Mouse (Mus musculus) CD4-positive, CD25-positive, alpha-beta regulatory T cell, adult 4 months (primary cell): ENCODE results near the gene Zmynd8. TPM values are rescaled to one million over a fixed set of nuclear protein-coding genes. Genes with fewer than 3 reads are reported as not detected.

Source experiments
- ATAC-seq: one replicate; pipeline ENCODE4 v1.8.0; 2017
- polyA plus RNA-seq, 2 experiments: library from polyadenylated mRNA; unstranded; fragments of 100-300 nt; shearing (Covaris generic); gene quantifications; one replicate each; pipeline ENCODE4 v1.2.1; 2017

Gene Zmynd8
- 10 to 100 TPM; 66.6 to 75.4 TPM for polyA plus RNA-seq

- ATAC-seq = no peak
These were observed at the start of gene Zmynd8 for GRCm38 (mm10) chr2:165898202-165899194. Zmynd8 (minus strand) TSS chr2:165899016.

- ATAC-seq = no peak
These were observed 49.2 kb upstream of the Zmynd8 start for GRCm38 (mm10) chr2:165948007-165948406.

- no peak for ATAC-seq
These were observed 47.3 kb upstream of the Zmynd8 start for GRCm38 (mm10) chr2:165946046-165946564.

GRCm38 (mm10) chr2:165944576-165945351, 45.9 kb upstream of the Zmynd8 start:
- ATAC-seq = no peak

GRCm38 (mm10) chr2:165943113-165943512, 44.3 kb upstream of the Zmynd8 start:
- no peak for ATAC-seq

GRCm38 (mm10) chr2:165936106-165936505, 37.3 kb upstream of the Zmynd8 start:
- no peak for ATAC-seq

GRCm38 (mm10) chr2:165927705-165928104, 28.9 kb upstream of the Zmynd8 start:
- ATAC-seq = no peak

DNA sequence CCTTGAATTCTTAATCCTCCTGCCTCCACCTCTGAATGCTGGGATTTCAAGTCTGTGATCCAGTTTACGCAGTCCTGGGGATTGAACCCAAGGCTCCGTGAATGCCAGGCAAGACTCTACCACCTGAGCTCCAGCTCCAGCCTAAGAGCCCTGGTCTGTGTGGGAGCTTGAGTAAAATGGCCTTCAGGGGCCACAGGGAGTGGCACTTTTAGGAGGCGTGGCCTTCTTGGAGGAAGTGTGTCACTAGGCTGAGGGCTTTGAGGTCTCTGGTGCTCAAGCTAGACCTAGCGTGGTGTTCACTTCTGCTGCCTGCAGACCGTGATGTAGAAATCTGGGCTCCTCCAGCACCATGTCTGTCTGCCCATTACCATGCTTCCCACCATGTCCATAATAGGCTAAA, 27.4 kb upstream of the Zmynd8 start:
- ATAC-seq = no peak

GRCm38 (mm10) chr2:165925144-165925543, 26.3 kb upstream of the Zmynd8 start:
- ATAC-seq = no peak

- peak; percentile 20 for ATAC-seq
These were observed 25.9 kb upstream of the Zmynd8 start for GRCm38 (mm10) chr2:165924695-165925094.

- peak; percentile 28 for ATAC-seq
These were observed 24.9 kb upstream of the Zmynd8 start for GRCm38 (mm10) chr2:165923715-165924114.

- ATAC-seq = no peak
These were observed 24.2 kb upstream of the Zmynd8 start for GRCm38 (mm10) chr2:165922994-165923393.

- ATAC-seq = peak; percentile 77
These were observed 23.4 kb upstream of the Zmynd8 start for GRCm38 (mm10) chr2:165922047-165922728.

GRCm38 (mm10) chr2:165914298-165914697, 15.5 kb upstream of the Zmynd8 start:
- peak; percentile 70 for ATAC-seq

DNA sequence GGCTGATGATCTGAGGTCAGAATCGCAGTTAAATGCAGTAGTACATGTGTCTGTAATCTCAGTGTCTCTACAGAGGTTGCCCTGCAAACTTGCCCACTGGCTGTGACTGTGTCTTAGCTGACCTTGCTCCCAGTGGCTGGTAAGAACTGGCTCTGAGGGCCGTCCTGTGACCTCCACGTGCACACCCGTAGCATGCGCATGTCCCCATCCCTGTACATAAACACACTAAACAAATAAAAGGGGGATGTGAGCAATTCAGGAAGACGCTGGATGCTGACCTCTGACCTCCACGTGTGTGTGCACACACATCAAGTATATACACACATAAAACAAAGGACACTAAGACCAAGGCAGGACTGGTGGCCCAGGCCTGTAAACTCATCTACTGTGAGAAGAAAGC, 14.3 kb upstream of the Zmynd8 start:
- no peak for ATAC-seq

DNA sequence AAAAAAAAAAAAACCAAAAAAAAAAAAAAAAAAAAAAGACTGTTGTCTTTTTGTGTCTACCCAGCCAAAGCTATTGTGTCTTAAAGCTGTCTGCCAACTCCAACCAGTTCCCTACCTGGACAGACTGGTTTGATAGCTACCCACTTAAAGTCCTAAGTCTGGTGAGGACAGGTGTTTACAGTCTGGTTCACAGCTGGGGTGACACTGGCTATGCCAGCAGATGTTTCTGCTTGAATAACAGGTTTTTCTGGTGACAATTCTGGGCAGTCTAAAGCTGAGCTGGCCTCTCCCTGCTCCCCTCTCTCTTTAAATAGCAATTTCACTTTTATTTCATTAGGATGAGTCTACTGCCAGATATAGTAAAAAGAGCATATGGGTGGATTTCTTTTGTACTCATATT, 10.9 kb upstream of the Zmynd8 start:
- no peak for ATAC-seq

DNA sequence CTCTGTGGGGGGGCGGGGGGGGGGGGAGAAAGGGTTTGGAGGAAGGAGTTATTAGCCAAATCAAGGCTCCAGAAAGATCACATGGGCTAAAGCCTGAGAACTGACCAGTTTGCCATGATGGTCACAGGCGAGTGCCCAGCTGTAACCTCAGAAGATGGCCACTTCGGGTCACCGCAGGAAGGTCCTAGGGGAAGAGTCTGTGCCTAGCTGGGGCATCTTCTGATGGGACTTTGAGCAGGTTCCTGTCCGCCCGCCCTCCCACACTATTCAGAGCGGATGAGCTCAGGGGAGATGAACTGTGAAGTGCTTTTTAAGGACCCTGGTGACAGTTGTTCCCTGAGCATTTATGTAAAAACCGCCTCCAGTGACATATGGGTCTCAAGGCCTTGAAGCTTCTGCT, 8.4 kb upstream of the Zmynd8 start:
- no peak for ATAC-seq

GRCm38 (mm10) chr2:165906332-165906945, 7.6 kb upstream of the Zmynd8 start:
- no peak for ATAC-seq

DNA sequence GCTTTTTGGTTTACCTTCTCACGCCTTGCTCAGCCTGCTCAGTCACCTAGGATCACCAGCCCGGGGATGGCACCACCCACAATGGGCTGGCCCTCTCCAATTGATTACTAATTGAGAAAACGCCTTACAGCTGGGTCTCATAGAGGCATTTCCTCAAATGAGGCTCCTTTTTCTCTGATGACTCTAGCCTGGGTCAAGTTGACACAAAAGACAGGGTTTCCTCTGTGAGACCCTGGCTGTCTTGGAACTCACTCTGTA, 2.2 kb upstream of the Zmynd8 start:
- ATAC-seq = no peak

- no peak for ATAC-seq
These were observed 1.7 kb upstream of the Zmynd8 start for GRCm38 (mm10) chr2:165900351-165901126.

DNA sequence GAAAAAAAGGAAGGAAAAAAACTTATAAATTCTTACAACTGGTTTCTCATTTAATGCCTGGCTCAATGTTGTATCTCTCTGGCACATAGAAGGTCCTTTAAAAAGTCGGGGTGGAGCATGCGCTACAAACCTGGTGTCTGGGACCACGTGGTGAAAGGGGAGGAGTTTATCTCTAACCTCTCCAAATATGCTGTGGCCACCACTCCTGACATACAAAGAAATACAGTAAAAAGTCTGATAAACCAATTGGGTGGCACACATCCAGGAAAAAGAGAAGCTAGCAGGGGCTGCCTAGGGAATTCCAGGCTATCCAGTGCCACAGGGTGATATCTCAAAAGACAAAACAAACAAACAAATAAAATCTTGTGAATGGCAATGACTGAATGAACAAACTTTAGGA, 1.1 kb upstream of the Zmynd8 start:
- no peak for ATAC-seq

DNA sequence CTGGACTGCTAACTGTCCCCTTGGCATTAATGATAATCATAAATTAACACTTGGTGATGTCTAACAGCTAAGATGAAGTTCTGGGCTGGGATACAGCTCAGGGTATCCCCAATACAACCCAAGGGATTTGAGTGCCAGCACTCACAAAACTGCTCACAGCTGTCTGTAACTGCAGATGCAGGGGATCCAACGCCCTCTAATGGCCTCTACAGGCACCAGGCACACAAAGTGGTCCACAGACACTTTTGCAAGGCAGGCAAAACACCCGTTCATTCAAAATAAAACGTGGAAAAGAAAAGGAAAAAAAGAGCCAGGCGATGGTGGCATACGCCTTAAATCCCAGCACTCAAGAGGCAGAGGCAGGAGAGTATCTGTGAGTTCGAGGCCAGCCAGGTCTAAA, 658 bp upstream of the Zmynd8 start:
- ATAC-seq = no peak
